Mouse (Mus musculus): Measurements from ENCODE around the gene Smim6. TPM values are rescaled to one million over a fixed set of nuclear protein-coding genes. Genes with fewer than 3 reads are reported as not detected.

Smim6 gene
- total and polyA plus RNA-seq, 3 experiments: not detected

DNA sequence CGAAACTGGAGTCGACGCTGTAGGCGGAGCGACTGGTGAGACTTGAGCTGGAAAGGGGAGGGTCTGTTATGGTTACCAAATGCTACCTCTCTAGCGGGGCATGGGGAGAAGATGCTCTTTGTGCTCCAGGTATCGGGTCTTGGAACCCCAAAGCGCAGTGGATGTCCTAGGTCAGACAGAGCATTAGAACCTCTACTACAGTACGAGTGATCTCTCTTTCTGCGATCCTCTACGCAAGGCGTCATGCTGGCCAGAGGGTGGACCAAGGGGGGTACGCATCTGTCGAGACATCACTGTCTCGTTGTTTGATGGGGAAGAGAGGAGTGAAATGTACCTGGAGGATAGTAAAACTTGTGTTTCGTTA is 21.9 kb downstream of the Smim6 start:
- DNase-seq: no peak

DNA sequence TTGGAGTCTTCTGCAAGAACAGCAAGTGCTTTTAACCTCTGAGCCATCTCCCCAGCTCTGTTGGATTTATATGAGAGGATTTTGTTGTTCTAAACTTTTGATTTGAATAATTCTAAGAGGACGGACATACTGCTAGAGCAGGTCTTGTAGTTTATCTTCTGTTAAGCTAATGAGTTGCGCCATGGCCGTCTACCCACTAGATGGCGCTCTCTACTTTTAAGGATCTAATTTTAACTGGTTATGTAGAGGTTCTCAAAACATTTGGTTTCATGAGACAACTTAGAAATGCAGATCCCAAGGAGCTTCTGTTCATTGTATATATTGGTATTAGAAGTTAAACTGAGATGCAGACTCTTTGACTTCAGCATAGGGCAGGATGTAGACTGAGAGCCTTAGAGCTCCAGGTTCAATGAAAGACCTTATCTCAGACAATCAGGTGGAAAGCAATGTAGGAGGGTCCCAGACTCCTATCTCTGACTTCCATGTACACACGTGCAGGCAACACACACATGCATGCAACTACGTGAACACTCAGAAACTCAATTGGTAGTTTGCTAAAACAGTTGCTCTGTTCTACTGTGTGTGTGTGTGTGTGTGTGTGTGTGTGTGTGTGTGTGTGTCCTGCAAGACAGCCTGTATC is 28.0 kb downstream of the Smim6 start:
- DNase-seq: peak; percentile 41

DNA sequence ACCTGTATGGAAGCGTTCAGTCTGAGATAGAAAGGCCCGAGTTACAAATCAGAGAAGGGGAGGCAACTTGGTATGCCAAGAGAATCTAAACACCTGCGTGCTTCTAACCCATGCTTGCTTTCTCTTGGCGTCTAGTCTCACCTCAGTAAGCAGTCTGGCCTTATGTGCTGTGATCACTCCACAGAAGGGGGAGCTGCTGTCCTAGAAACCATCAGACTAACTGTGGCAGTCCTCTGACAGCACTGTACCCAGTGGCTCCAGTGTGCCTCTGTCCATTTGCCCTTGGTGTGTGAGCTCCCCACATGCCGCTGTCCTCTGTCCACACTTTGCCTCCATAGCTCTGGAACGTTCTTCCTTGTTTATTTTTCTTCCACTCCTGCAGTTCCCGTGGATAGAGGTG is 30.2 kb downstream of the Smim6 start:
- no peak for DNase-seq

DNA sequence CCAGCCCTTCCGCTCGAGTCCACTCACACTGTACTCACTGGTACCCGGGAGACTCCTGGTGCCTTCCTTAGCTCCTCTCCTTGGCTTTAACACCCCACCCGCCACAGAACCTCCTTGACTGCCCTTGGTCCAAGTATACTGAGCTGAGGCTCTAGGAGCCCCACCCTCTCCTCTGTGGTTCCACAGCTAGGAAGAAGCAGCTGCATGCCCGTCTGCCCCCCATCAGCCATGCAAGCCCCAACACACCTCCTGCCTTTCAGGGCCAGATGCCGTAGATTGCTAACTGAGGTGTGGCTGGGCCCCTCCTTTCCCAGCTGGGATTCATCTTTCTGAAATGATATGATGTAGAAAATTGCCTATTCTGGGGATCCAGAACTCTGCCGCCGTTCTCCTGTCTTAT is 33.4 kb downstream of the Smim6 start:
- no peak for DNase-seq

DNA sequence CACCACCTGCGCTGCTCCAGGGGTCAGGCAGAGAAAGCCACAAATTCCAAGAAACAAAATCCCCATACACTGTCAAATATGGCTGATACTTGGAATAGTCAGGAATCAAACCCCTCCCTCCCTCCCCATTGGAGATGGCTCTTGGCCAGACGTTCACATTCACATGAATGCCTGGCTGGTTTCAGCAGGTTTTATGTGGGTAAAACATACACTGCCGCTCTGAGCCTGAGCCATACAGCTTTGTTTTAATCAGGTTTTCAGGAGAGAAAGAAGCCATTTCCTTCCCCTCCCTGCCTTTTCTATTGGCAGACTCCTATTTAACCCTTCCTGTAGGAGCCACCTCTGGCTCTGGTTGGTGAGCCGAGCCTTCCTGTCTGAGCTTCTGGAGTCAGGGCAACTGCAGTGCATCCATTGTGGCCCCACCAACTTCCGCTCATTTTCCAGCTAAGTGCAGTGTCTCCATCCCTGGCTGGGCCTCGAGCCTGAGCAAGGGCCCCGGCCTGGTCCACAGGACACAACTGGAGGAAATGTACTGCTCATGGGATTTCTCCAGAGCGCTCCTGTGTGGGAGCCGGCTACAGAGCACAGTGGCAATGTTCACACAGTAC is 34.5 kb downstream of the Smim6 start:
- DNase-seq: no peak

DNA sequence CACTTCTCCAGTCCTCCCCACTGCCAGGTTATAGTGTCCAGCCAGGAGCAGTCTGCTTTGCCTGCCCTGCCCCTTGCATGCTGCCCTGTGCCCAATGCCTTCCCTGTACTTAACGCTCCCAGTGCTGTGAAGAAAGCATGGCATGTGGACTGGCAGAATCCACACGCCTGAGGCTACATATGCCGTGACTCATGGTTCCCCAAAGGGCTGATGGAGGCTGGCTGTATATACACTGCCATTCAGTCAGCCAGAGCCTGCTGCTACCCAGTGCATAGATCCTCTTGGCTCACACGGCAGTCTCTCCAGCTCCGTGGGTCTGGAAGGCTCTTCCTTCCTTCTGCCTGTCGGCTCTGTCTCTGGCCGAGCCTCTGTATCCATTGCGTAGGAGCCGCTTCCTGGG is 36.5 kb downstream of the Smim6 start:
- DNase-seq: no peak

DNA sequence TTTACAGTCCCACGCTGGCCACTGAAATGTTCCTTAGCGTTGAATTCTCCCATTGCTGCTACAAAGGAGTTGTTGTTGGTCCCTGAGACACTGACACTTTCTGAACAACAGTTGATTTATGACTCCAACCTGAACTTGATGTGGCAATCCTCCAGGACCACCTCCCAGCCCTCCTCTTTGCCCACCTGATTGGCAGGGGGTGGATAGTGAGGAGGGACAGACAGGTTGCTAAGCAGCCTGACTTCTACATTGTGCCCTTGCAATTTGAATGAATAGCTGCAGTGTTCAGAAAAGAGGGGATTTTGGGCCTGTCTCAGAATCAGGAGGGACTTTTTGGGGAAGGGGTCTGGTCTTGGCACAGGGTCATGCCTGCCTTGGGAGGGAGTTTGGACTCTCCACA is 38.9 kb downstream of the Smim6 start:
- DNase-seq: no peak

DNA sequence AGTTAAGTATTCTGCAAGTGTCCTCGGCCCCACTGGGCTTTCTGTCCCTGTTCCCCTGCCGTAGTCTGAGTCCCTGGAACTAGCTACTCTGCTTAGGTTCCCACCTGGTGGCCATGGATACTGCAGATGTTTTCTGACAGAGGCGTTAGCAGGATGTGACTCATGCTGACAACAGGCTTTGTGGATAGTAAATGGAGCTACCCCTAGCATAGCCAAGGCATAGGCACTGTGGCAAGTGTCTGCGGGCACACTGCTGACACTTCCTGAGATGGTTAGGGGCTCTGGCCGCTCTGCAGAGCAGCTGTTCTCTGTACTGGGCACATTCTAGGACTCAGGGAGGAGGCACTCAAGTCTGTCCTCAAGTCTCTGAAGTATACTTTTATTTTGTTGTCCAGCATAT is 42.9 kb downstream of the Smim6 start:
- no peak for DNase-seq

DNA sequence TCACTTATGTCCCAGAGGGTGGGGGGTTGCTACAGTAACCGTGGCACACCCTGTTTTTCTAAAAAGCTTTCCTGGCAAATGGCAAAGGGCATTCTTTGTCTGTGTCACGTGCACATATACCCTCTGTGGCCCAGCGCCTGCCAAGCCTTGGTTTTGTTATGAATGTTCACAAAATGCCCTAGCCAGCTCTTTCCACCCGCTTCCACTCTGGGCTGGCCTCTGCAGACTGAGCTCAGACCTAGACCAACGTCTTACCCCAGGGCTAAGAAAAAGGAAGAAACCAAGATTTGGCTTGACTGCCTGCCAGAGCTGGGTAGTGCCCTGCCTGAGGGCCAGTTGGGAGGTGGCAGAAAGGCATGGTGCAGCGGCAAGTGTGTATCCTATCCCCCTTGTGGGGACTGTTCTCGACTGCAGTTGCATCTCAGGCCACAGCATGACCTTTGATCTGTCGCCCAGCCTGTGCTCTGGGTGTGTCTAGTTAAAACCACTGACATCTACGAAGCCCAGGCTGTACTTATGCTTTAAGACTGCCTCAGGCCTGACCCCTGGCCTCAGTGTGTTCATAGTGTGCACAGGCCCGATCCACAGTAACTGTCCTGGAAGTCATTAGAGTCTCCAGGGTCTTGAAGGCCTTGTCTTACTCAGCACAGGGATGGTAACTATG is 43.5 kb downstream of the Smim6 start:
- peak; percentile 28 for DNase-seq

DNA sequence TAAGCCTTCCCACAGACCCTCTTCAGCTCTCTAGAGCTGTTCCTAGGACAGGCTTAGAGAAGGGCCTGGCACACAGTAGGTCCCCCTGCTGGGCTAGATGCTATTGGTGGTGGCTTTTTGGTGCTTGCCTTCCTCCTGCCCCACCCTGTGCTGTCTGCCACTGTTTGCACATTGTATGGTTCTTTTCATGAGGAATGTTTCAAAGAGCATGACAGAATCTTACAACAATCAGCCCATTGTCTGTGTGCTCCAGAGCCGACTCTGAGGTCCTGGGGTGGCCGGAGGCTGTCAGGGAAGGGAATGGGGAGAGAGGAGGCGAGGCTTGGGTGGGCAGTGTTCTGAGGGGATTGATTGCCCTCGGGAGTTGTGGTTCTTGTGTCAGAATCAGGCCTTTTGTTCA is 44.6 kb downstream of the Smim6 start:
- DNase-seq: no peak

DNA sequence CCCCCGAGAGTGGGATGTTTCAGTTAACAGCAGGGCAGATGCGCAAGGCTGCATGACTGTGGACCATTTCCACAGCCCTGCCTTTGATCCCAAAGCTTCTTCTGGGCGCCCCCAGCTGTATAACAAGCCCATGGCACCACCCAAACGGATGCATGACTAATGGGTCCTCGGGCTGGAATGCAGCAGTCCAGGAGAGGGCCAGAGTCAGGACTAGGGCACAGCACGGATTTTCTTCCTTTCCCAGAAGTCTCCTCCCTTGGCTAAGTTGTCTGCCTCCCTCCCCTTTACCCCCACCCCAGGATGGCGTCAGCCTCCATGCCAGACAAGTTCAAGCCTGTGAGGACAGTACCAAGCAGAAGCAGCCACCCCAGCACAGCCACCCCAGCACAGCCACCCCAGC is 46.2 kb downstream of the Smim6 start:
- DNase-seq: no peak

DNA sequence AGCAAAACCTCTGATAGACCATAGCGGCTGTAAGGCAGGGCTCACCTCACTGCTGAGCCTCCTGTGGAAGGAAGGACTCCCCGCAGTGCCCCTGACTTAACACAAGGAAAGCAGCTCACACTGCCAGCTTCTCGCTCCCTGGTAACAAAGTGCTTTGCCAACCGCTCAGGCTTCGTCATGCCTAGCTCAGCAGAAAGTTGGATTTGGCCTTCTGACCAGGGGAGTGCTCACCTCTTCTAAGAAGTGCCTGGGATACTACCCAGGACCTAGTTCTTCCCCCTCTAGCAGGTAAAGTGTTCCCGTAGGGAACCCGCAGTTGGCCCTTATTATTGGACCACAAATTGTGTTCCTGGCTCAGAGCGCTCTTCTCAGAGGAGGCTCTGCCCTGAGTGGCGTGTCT is 47.2 kb downstream of the Smim6 start:
- DNase-seq: no peak

DNA sequence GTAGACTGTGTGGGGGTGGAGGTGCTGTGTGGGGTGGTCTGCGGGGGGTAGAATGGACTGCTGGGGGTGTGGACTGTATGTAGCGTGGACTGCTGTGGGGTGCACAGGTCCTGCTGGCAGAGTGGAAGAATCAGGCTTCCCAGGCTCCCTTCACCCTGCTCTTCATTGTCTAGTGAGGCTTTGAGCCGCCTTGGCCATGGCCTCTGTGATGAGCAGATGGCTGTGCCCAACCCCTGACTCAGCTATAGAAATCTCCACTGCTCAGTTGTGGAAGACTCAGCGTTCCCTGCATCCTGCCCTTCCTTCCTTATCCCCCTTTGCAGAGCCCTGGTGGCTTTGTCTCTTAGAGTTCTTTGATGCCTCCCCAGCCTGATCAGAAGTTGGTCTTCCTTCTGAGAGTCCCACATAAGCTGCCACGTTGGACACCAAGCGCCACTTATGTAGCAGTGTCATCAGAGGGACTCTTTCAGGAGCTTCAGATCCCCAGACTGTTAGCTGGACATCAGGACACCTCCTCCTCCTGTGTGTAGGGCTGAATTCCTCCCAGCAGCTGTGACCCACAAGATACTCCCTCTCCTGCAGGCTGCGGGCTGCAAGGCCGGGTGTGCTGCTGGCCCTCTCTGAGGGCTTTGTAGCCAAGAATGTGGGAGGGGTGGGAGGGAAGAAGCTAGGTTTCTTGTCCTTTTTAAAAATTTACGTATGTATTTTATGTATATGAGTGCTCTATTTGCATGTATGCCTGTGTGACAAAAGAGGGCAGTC is 51.0 kb downstream of the Smim6 start:
- peak; percentile 55 for DNase-seq

Other genes starting within 250 kb of the Smim6 start
- gene Grb2, start 203.4 kb upstream of the Smim6 start, total RNA-seq (2021): 100 to 1,000 TPM; 136 to 162 TPM
- gene Grb2, start 203.4 kb upstream of the Smim6 start, polyA plus RNA-seq (2012; rRNA removed): 41.2 and 50.8 TPM in 2 replicates
- 10 to 100 TPM; 70.6 to 85.9 TPM for gene Tmem94, start 146.6 kb upstream of the Smim6 start, total RNA-seq (2021)
- 158 and 165 TPM in 2 replicates for gene Tmem94, start 146.6 kb upstream of the Smim6 start, polyA plus RNA-seq (2012; rRNA removed)
- 10 to 100 TPM; 53.7 to 64.2 TPM for gene Caskin2, start 98.4 kb upstream of the Smim6 start, total RNA-seq (2021)
- 110 and 114 TPM in 2 replicates for gene Caskin2, start 98.4 kb upstream of the Smim6 start, polyA plus RNA-seq (2012; rRNA removed)
- 10 to 100 TPM; 15.8 to 20.7 TPM for gene Tsen54, start 97.3 kb upstream of the Smim6 start, total RNA-seq (2021)
- 43.9 and 61.6 TPM in 2 replicates for gene Tsen54, start 97.3 kb upstream of the Smim6 start, polyA plus RNA-seq (2012; rRNA removed)
- 10 to 100 TPM in 1 of 2 experiments, 1 to 10 TPM in 1; 7.6 to 13.1 TPM for gene Llgl2, start 88.0 kb upstream of the Smim6 start, total RNA-seq (2021)
- gene Llgl2, start 88.0 kb upstream of the Smim6 start, polyA plus RNA-seq (2012; rRNA removed): 24.4 and 29.5 TPM in 2 replicates
- gene Myo15b, start 53.6 kb upstream of the Smim6 start, total RNA-seq (2021): under 1 TPM in 1 of 2 experiments, not detected in 1; 0.35 TPM
- 0.13 and 0.47 TPM in 2 replicates for gene Myo15b, start 53.6 kb upstream of the Smim6 start, polyA plus RNA-seq (2012; rRNA removed)
- 1 to 10 TPM in 1 of 2 experiments, under 1 TPM in 1; 0.58 to 1.3 TPM for gene Smim5, start 12.1 kb upstream of the Smim6 start, total RNA-seq (2021)
- gene Smim5, start 12.1 kb upstream of the Smim6 start, polyA plus RNA-seq (2012; rRNA removed): 0.86 and 0.99 TPM in 2 replicates
- gene Sap30bp, start 21.3 kb downstream of the Smim6 start, total RNA-seq (2021): 10 to 100 TPM; 31.8 to 44.5 TPM
- 31.4 and 33.8 TPM in 2 replicates for gene Sap30bp, start 21.3 kb downstream of the Smim6 start, polyA plus RNA-seq (2012; rRNA removed)
- gene Recql5, start 21.5 kb downstream of the Smim6 start, total RNA-seq (2021): 10 to 100 TPM; 20.8 to 28.3 TPM
- gene Recql5, start 21.5 kb downstream of the Smim6 start, polyA plus RNA-seq (2012; rRNA removed): 22.4 and 25.4 TPM in 2 replicates
- 1 to 10 TPM; 2.1 to 4.3 TPM for gene Itgb4, start 62.7 kb downstream of the Smim6 start, total RNA-seq (2021)
- gene Itgb4, start 62.7 kb downstream of the Smim6 start, polyA plus RNA-seq (2012; rRNA removed): 3.9 and 4.8 TPM in 2 replicates
- gene Galk1, start 100.7 kb downstream of the Smim6 start, total RNA-seq (2021): 10 to 100 TPM; 30.6 to 45.6 TPM
- 68.6 and 71.3 TPM in 2 replicates for gene Galk1, start 100.7 kb downstream of the Smim6 start, polyA plus RNA-seq (2012; rRNA removed)
- 100 to 1,000 TPM; 270 to 363 TPM for gene H3f3b, start 115.9 kb downstream of the Smim6 start, total RNA-seq (2021)
- 76.2 and 92.7 TPM in 2 replicates for gene H3f3b, start 115.9 kb downstream of the Smim6 start, polyA plus RNA-seq (2012; rRNA removed)
- gene Unk, start 118.3 kb downstream of the Smim6 start, total RNA-seq (2021): 10 to 100 TPM; 20.2 to 21.2 TPM
- gene Unk, start 118.3 kb downstream of the Smim6 start, polyA plus RNA-seq (2012; rRNA removed): 46.0 and 58.5 TPM in 2 replicates
- gene Unc13d, start 165.9 kb downstream of the Smim6 start, total RNA-seq (2021): 1 to 10 TPM in 1 of 2 experiments, under 1 TPM in 1; 0.83 to 1.0 TPM
- 2.3 and 3.4 TPM in 2 replicates for gene Unc13d, start 165.9 kb downstream of the Smim6 start, polyA plus RNA-seq (2012; rRNA removed)
- gene Wbp2, start 175.0 kb downstream of the Smim6 start, total RNA-seq (2021): 100 to 1,000 TPM; 165 to 185 TPM
- gene Wbp2, start 175.0 kb downstream of the Smim6 start, polyA plus RNA-seq (2012; rRNA removed): 517 and 528 TPM in 2 replicates
- gene Trim47, start 215.2 kb downstream of the Smim6 start, total RNA-seq (2021): 10 to 100 TPM; 10.3 to 17.9 TPM
- gene Trim47, start 215.2 kb downstream of the Smim6 start, polyA plus RNA-seq (2012; rRNA removed): 49.1 and 68.9 TPM in 2 replicates
- gene Trim65, start 219.1 kb downstream of the Smim6 start, total RNA-seq (2021): 10 to 100 TPM in 1 of 2 experiments, 1 to 10 TPM in 1; 9.5 to 11.8 TPM
- gene Trim65, start 219.1 kb downstream of the Smim6 start, polyA plus RNA-seq (2012; rRNA removed): 15.9 and 16.0 TPM in 2 replicates
- 100 to 1,000 TPM; 102 to 108 TPM for gene Mrpl38, start 226.9 kb downstream of the Smim6 start, total RNA-seq (2021)
- gene Mrpl38, start 226.9 kb downstream of the Smim6 start, polyA plus RNA-seq (2012; rRNA removed): 134 and 167 TPM in 2 replicates